Mouse (Mus musculus) G1E (cell line): ENCODE results near the gene Ccl5.

Experiments
- CTCF ChIP-seq: IDR thresholded peaks from 2 replicates; pipeline ENCODE4 v1.5.1; 2012; ENCODE audit warnings: low read depth, low read length, inconsistent platforms, mixed read lengths
- GATA1 ChIP-seq: IDR thresholded peaks from 2 replicates; pipeline ENCODE4 v1.6.1; 2012; ENCODE audit warnings: borderline replicate concordance, low read length, inconsistent platforms, mixed read lengths
- GATA2 ChIP-seq: IDR thresholded peaks from 2 replicates; pipeline ENCODE4 v1.6.1; 2012; ENCODE audit warnings: low read depth, low read length, inconsistent platforms, borderline replicate concordance
- TAL1 ChIP-seq: conservative IDR thresholded peaks from 2 replicates; pipeline ENCODE4 v1.6.1; 2012; ENCODE audit warnings: low read depth, low read length, inconsistent platforms, mixed read lengths

GRCm38 (mm10) chr11:83550186-83550632 is 19.9 kb upstream of the Ccl5 start:
- TF ChIP-seq CTCF (no peak), GATA1 (no peak), TAL1 (no peak), GATA2 (no peak)
